Mouse (Mus musculus): Measurements from ENCODE around the gene Faim2. TPM values are rescaled to one million over a fixed set of nuclear protein-coding genes. Genes with fewer than 3 reads are reported as not detected.

Gene Faim2
- polyA plus RNA-seq, 1 experiment from 2014 or later = 9.5 TPM

DNA sequence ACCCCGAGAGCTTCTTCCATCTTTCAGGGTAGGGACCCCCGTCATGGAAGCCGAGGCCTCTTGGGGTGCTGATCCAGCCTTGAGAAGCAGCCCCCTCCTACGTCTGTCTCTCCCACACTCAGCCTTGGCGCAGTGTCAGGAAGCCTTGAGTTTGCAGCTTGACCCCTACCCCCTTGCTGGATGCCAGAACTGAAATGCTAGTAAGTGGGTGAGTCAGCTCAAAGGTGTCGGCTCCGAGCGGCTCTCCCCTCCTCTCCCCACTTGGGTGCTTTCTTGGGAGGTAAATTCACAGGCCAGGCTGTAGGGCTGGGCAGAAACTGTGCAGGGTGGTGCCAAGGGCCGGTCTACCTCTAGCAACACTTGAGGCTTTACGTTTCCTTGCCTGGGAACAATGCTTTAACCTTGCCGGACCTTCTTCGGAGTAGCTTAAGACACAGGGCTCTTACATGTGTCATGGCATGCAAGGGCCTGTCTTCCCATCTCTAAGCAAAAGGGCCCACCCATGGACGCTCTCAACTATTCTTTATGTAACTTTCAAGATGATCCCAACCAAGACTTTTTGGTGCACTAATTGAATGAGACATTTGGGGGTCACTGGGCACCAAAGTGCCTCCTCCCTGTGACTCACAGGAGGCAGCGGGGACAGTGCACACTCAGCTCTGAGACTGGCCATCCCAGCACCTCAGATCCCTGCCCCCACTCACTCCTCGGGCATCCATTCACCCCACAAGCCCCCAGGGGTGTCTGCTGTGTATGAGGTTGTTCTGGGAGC lies 22.5 kb downstream of the Faim2 start:
- WGBS = 83% methylated on average over 15 of the region's 15 CpGs
- no peak overlapping the region for H3K4me2 ChIP-seq (replicated peaks)
- H3K27me3 ChIP-seq = no peaks in the 10 kb centered on the region; the same call in 1 of the 2 replicates
- no peak overlapping the region for H3K4me3 ChIP-seq (replicated peaks)
- peaks cover 15% of the 10 kb centered on the region for H3K4me1 ChIP-seq (replicated peaks)
- H3K27ac ChIP-seq = no peak overlapping the region
- H3K9ac ChIP-seq (replicated peaks) = no peak overlapping the region
- H3K36me3 ChIP-seq = no peaks in the 10 kb centered on the region
- no peaks in the 10 kb centered on the region for H3K9me3 ChIP-seq
- ATAC-seq = no peak

- H3K4me3 ChIP-seq (replicated peaks) = no peak overlapping the region
- H3K27ac ChIP-seq = no peak overlapping the region
- no peaks in the 10 kb centered on the region for H3K9me3 ChIP-seq
- H3K4me2 ChIP-seq (replicated peaks) = no peak overlapping the region
- WGBS = 75% methylated on average over 5 of the region's 5 CpGs
- no peak overlapping the region for H3K9ac ChIP-seq (replicated peaks)
- no peaks in the 10 kb centered on the region for H3K36me3 ChIP-seq
- peaks cover 3% of the 10 kb centered on the region; the same call in 1 of the 2 replicates for H3K27me3 ChIP-seq
- H3K4me1 ChIP-seq (replicated peaks) = peaks cover 15% of the 10 kb centered on the region
- ATAC-seq = no peak
These were observed 24.7 kb downstream of the Faim2 start for GRCm38 (mm10) chr15:99503256-99503655.

DNA sequence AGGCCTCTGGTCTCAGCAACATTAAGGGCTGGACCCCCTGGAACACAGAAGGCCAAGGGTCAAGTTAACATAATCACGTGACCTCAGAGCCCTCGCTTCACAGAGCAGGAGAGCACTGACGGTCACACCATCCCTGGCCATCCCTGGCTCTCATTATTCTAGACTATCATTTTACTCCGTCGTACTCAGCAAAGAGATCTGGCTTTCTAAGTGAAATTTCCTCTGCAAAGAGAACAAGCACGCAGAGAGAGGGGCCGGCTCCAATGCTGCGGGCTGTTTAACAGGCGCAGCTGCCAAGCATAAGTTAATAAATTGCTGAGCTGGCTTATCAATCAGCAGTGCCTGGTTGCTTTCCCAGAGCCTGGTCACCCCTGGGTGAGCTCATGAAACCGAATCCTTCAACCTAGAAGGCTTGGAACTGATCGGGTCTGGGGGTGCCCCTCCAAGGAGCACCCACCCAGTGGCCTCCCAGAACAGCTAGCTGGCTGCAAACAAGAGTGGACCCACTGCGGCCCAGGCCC lies 25.6 kb downstream of the Faim2 start:
- WGBS = 53% methylated on average over 12 of the region's 12 CpGs
- no peaks in the 10 kb centered on the region for H3K9me3 ChIP-seq
- no peak overlapping the region for H3K4me2 ChIP-seq (replicated peaks)
- no peaks in the 10 kb centered on the region for H3K36me3 ChIP-seq
- peaks cover 3% of the 10 kb centered on the region; the same call in 1 of the 2 replicates for H3K27me3 ChIP-seq
- peak; percentile 32; the same call in 1 of the 2 replicates for ATAC-seq
- H3K27ac ChIP-seq = peak overlapping the region; percentile 40; the same call in 1 of the 2 replicates
- H3K4me3 ChIP-seq (replicated peaks) = no peak overlapping the region
- H3K9ac ChIP-seq (replicated peaks) = peak overlapping the region; percentile 39; the same call in 1 of the 2 replicates
- peaks cover 24% of the 10 kb centered on the region for H3K4me1 ChIP-seq (replicated peaks)

GRCm38 (mm10) chr15:99501292-99502260 lies 26.4 kb downstream of the Faim2 start:
- Histone ChIP-seq H3K36me3 (no peaks in the 10 kb centered on the region), H3K9me3 (no peaks in the 10 kb centered on the region), H3K4me3 (replicated peaks) (no peak overlapping the region), H3K4me2 (replicated peaks) (no peak overlapping the region), H3K4me1 (replicated peaks) (peaks cover 27% of the 10 kb centered on the region), H3K27me3 (peaks cover 3% of the 10 kb centered on the region; the same call in 1 of the 2 replicates), H3K27ac (peak overlapping the region; percentile 40), H3K9ac (replicated peaks) (peak overlapping the region; percentile 39; the same call in 1 of the 2 replicates)
- ATAC-seq = peak; percentile 2; the same call in 1 of the 2 replicates
- WGBS = 64% methylated on average over 20 of the region's 20 CpGs

DNA sequence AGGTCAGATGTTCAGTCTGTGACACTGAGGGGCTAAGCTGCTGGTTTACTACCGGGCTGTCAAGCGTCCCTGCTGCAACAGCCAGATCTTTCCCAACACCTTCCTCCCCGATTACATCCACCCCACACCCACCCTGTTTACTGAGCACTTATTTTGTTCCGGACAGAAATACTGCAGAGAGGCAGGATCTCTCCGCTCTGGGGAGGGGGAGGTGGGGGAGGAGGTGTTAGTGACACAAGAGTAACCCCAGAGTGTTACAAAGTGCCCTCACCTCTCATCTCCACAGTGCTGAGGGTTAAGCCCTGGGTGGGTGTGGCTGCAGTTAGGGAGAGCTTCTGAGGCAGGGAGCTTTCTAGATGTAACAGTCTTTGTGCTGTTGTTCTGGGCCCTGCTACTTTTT lies 27.6 kb downstream of the Faim2 start:
- Histone ChIP-seq H3K27me3 (0 out of 2 replicates have a peak, but pooled peaks cover 3% of the 10 kb centered on the region), H3K9me3 (no peaks in the 10 kb centered on the region), H3K4me2 (replicated peaks) (no peak overlapping the region), H3K9ac (replicated peaks) (no peak overlapping the region), H3K27ac (no peak overlapping the region), H3K4me3 (replicated peaks) (no peak overlapping the region), H3K4me1 (replicated peaks) (peaks cover 27% of the 10 kb centered on the region), H3K36me3 (no peaks in the 10 kb centered on the region)
- 61% methylated on average over 5 of the region's 5 CpGs for whole genome bisulfite sequencing
- ATAC-seq = no peak

GRCm38 (mm10) chr15:99499726-99500125 lies 28.2 kb downstream of the Faim2 start:
- H3K4me2 ChIP-seq (replicated peaks) = no peak overlapping the region

GRCm38 (mm10) chr15:99498781-99499180 lies 29.2 kb downstream of the Faim2 start:
- Histone ChIP-seq H3K27ac (no peak overlapping the region), H3K36me3 (no peaks in the 10 kb centered on the region), H3K4me3 (replicated peaks) (no peak overlapping the region), H3K9me3 (no peaks in the 10 kb centered on the region), H3K9ac (replicated peaks) (no peak overlapping the region; the same call in 1 of the 2 replicates), H3K27me3 (0 out of 2 replicates have a peak, but pooled peaks cover 3% of the 10 kb centered on the region), H3K4me2 (replicated peaks) (no peak overlapping the region), H3K4me1 (replicated peaks) (peaks cover 27% of the 10 kb centered on the region)
- ATAC-seq = no peak
- 83% methylated on average over 4 of the region's 4 CpGs for WGBS

More at GRCm38 (mm10) chr15:99499726-99500125, 28.2 kb downstream of the Faim2 start:
- no peak overlapping the region for H3K4me3 ChIP-seq (replicated peaks)
- no peak overlapping the region for H3K9ac ChIP-seq (replicated peaks)
- peaks cover 27% of the 10 kb centered on the region for H3K4me1 ChIP-seq (replicated peaks)
- 0 out of 2 replicates have a peak, but pooled peaks cover 3% of the 10 kb centered on the region for H3K27me3 ChIP-seq
- no peak for ATAC-seq
- WGBS = 57% methylated on average over 6 of the region's 6 CpGs
- no peak overlapping the region for H3K27ac ChIP-seq
- no peaks in the 10 kb centered on the region for H3K9me3 ChIP-seq
- no peaks in the 10 kb centered on the region for H3K36me3 ChIP-seq

GRCm38 (mm10) chr15:99498356-99498755 lies 29.6 kb downstream of the Faim2 start:
- H3K27ac ChIP-seq = no peak overlapping the region
- 0 out of 2 replicates have a peak, but pooled peaks cover 3% of the 10 kb centered on the region for H3K27me3 ChIP-seq
- H3K36me3 ChIP-seq = no peaks in the 10 kb centered on the region
- no peak overlapping the region for H3K4me3 ChIP-seq (replicated peaks)
- no peak overlapping the region; the same call in 1 of the 2 replicates for H3K9ac ChIP-seq (replicated peaks)
- H3K9me3 ChIP-seq = no peaks in the 10 kb centered on the region
- H3K4me2 ChIP-seq (replicated peaks) = no peak overlapping the region
- peaks cover 27% of the 10 kb centered on the region for H3K4me1 ChIP-seq (replicated peaks)
- WGBS = 89% methylated on average over 4 of the region's 4 CpGs
- no peak for ATAC-seq

DNA sequence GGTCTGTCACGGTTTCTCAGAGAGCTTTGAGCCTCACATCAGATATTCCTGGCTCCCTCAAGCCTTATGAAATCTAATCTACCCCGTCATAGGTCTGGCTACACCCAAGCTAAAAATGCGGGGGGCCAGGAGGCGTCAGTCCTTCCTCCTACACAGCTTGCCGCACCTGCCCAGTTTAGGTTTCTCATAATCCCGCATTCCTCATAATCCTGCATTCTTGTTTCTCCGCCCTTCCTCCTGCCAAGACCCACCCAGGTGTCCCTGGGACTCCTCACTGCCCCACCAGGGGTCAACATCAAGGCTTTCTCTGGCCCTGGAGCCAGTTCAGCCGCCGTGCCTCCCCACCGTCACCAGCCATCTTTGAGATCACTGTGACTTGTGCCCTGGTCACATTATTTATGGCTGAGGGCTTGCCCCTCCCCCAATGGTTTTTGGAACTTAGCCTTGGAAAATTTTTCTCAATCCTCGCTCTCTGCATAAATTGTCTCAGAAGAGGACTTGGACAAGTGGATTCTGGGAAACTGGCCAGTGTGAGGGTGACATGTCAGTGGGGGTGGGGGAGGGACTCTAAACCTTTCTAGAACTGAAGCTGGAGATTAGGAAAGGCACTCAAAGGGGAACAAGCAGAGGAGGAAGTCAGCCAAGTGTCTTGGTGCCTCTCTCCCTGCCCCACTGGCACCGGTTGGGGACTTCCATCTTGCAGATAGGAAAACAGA lies 30.3 kb downstream of the Faim2 start:
- H3K9ac ChIP-seq (replicated peaks) = 0 out of 2 replicates have a peak overlapping the region, but pooled peaks have one; percentile 14
- H3K9me3 ChIP-seq = no peaks in the 10 kb centered on the region
- H3K4me2 ChIP-seq (replicated peaks) = no peak overlapping the region
- peak; percentile 29; the same call in 1 of the 2 replicates for ATAC-seq
- peaks cover 26% of the 10 kb centered on the region for H3K4me1 ChIP-seq (replicated peaks)
- no peaks in the 10 kb centered on the region for H3K36me3 ChIP-seq
- H3K27me3 ChIP-seq = 0 out of 2 replicates have a peak, but pooled peaks cover 3% of the 10 kb centered on the region
- WGBS = 47% methylated on average over 12 of the region's 12 CpGs
- 0 out of 2 replicates have a peak overlapping the region, but pooled peaks have one; percentile 35 for H3K27ac ChIP-seq
- no peak overlapping the region for H3K4me3 ChIP-seq (replicated peaks)

DNA sequence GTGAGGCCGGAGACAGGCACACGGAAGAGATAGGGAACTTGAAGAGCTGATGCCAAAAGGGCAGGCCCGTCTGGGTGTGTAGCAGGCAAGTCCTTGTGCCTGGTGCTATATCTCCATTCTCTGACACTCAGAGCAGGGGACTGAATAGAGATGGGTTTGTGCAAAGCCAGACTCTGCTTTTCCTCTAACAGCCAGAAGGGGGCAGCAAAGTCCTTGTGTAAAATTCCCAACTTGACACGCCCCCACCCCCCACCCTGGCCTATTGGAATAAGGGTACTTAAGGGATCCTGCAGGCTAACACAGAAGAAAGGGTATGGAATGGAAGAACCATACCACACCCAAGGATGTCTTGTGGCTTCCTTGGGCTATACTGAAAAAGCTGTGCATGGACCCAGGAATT lies 30.9 kb downstream of the Faim2 start:
- H3K36me3 ChIP-seq = no peaks in the 10 kb centered on the region
- no peak overlapping the region for H3K4me2 ChIP-seq (replicated peaks)
- ATAC-seq = peak; percentile 64
- H3K9ac ChIP-seq (replicated peaks) = no peak overlapping the region
- no peaks in the 10 kb centered on the region for H3K9me3 ChIP-seq
- H3K4me1 ChIP-seq (replicated peaks) = peaks cover 20% of the 10 kb centered on the region
- 0 out of 2 replicates have a peak, but pooled peaks cover 3% of the 10 kb centered on the region for H3K27me3 ChIP-seq
- H3K27ac ChIP-seq = no peak overlapping the region
- WGBS = 12% methylated on average over 4 of the region's 4 CpGs
- H3K4me3 ChIP-seq (replicated peaks) = no peak overlapping the region

- no peak overlapping the region for H3K4me2 ChIP-seq (replicated peaks)
- H3K9me3 ChIP-seq = no peaks in the 10 kb centered on the region
- ATAC-seq = no peak
- H3K27me3 ChIP-seq = no peaks in the 10 kb centered on the region
- no peak overlapping the region for H3K27ac ChIP-seq
- 76% methylated on average over 6 of the region's 6 CpGs for WGBS
- no peaks in the 10 kb centered on the region for H3K4me1 ChIP-seq (replicated peaks)
- H3K4me3 ChIP-seq (replicated peaks) = no peak overlapping the region
- H3K9ac ChIP-seq (replicated peaks) = no peak overlapping the region
- H3K36me3 ChIP-seq = no peaks in the 10 kb centered on the region
These were observed 43.2 kb downstream of the Faim2 start for GRCm38 (mm10) chr15:99484745-99485144.
